Mouse (Mus musculus): ENCODE measurements around the gene Kctd19. TPM values are rescaled to one million over a fixed set of nuclear protein-coding genes. Genes with fewer than 3 reads are reported as not detected.

Kctd19 gene
- polyA plus RNA-seq (2016; fragmentation: Nextera tagmentation; extraction: Ambion mirVana), result not detected in 2 replicates

DNA sequence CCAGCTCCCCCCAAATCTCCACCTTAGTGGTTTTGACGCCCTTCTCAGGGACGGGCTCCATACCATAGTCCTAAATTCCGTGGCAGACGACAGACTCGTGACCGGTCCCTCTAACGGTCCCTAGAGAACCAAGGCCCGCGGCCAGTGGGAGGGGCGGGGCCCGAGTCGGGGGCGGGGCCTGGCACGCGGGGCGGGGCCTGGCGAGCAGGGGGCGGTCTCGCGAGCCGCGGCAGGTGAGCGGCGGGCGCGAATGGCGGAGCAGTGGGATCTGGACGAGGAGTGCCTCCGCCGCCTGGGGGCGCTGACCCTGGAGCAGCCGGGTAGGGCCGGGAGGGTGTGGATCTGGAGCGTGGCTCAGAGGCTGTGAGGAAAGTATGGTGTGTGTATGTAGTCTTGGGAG lies at the start of gene Kctd19, which contains the start of gene Lrrc36:
Gene Kctd19 (minus strand): TSS at position 112 of the 400 bp plus-strand sequence.
Gene Lrrc36 (plus strand): TSS at position 181 of the 400 bp plus-strand sequence.
- Histone ChIP-seq H3K36me3 (no peaks in the 10 kb centered on the region), H3K4me1 (peaks cover 7% of the 10 kb centered on the region), H3K27me3 (ENCODE audit: insufficient read depth, poor library complexity, severe bottlenecking) (peaks cover 34% of the 10 kb centered on the region), H3K9me3 (no peaks in the 10 kb centered on the region), H3K27ac (no peak within 1 kb of the TSS), H3K4me3 (peak within 1 kb of the TSS; percentile 57)
- peak; percentile 85 for DNase-seq (ENCODE audit: low spot score)
- WGBS, result 2% methylated on average over 34 of the region's 34 CpGs

GRCm38 (mm10) chr8:105461085-105461803 lies 47.9 kb upstream of the Kctd19 start:
- Histone ChIP-seq H3K36me3 (no peaks in the 10 kb centered on the region), H3K9me3 (no peaks in the 10 kb centered on the region), H3K27me3 (ENCODE audit: insufficient read depth, poor library complexity, severe bottlenecking) (0 out of 2 replicates have a peak, but pooled peaks cover 5% of the 10 kb centered on the region), H3K27ac (no peak overlapping the region), H3K4me1 (peaks cover 11% of the 10 kb centered on the region), H3K4me3 (no peak overlapping the region)
- 63% methylated on average over 13 of the region's 13 CpGs for WGBS
- no peak for DNase-seq (ENCODE audit: low spot score)

- 56% methylated on average over 10 of the region's 10 CpGs for WGBS
- H3K36me3 ChIP-seq, result no peaks in the 10 kb centered on the region
Observed at GRCm38 (mm10) chr8:105455218-105455617, 41.9 kb upstream of the Kctd19 start.

GRCm38 (mm10) chr8:105454088-105454487 lies 40.8 kb upstream of the Kctd19 start:
- Histone ChIP-seq H3K27ac (no peak overlapping the region), H3K36me3 (no peaks in the 10 kb centered on the region), H3K4me3 (no peak overlapping the region), H3K27me3 (ENCODE audit: insufficient read depth, poor library complexity, severe bottlenecking) (no peaks in the 10 kb centered on the region), H3K4me1 (peaks cover 3% of the 10 kb centered on the region), H3K9me3 (no peaks in the 10 kb centered on the region)
- 67% methylated on average over 5 of the region's 5 CpGs for WGBS
- DNase-seq (ENCODE audit: low spot score), result no peak

More at GRCm38 (mm10) chr8:105455218-105455617, 41.9 kb upstream of the Kctd19 start:
- H3K27me3 ChIP-seq (ENCODE audit: insufficient read depth, poor library complexity, severe bottlenecking), result no peaks in the 10 kb centered on the region
- no peak for DNase-seq (ENCODE audit: low spot score)
- peaks cover 3% of the 10 kb centered on the region for H3K4me1 ChIP-seq
- no peaks in the 10 kb centered on the region for H3K9me3 ChIP-seq
- no peak overlapping the region for H3K4me3 ChIP-seq
- no peak overlapping the region for H3K27ac ChIP-seq

DNA sequence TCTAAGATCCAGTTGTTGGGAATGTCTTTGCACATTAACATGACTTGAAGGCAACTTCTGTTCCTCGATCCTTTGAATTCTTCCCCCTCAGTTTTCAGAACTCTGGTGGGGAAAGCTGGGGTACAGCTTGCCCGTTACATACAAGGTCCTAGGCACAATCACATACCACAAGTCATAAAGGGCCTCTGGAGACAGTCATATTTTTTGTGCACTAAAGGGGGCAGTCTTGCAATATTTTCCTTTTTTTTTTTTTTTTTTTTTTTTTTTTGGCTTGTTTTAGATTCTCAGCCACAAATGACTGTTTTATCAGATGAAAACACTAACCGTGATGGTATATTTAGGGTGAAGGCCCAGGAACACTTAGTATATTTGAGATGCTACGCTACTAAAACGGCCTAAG lies 40.0 kb upstream of the Kctd19 start:
- Histone ChIP-seq H3K4me3 (no peak overlapping the region), H3K36me3 (no peaks in the 10 kb centered on the region)
- WGBS, result 71% methylated on average over 5 of the region's 5 CpGs

DNA sequence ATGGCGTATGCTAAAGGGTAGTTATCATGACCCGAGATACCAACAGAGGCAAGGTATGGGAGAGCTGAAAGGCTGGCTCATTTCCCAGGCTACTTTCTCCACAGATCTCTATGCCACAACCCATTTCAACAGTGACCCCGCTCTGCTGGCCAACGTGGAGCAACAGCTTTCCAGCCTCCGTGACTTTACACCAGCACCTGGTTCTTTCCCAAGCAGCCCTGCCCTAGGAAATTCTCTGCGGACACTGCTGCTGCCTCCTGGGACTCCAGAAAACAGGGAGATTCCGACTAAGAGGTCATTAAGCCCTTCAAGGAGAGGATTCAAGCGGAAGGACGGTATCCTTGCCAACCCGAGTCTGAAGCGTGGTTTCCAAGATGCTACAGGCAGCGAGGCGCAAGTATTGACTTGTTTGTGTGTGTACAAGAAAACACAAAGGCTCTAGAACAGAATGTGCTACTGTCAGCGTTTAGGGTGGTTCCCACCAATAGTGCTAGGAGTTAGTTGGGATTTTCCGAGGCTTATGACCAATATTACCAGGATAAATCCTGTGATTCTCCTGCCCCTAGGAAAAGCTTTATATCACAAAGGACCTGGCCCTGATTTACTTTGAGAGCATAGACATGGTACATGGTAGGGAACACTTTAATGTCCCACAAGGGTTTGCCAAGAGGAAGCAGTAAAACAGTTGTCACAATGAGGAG lies 38.8 kb upstream of the Kctd19 start:
- H3K9me3 ChIP-seq, result no peaks in the 10 kb centered on the region
- no peaks in the 10 kb centered on the region for H3K27me3 ChIP-seq (ENCODE audit: insufficient read depth, poor library complexity, severe bottlenecking)
- no peak overlapping the region for H3K4me3 ChIP-seq
- H3K36me3 ChIP-seq, result no peaks in the 10 kb centered on the region
- H3K27ac ChIP-seq, result no peak overlapping the region
- H3K4me1 ChIP-seq, result no peaks in the 10 kb centered on the region; the same call in 1 of the 2 replicates
- peak; percentile 61 for DNase-seq (ENCODE audit: low spot score)
- WGBS, result 62% methylated on average over 15 of the region's 15 CpGs

More for the DNA sequence above, 40.0 kb upstream of the Kctd19 start:
- DNase-seq (ENCODE audit: low spot score), result no peak
- Histone ChIP-seq H3K9me3 (no peaks in the 10 kb centered on the region), H3K27me3 (ENCODE audit: insufficient read depth, poor library complexity, severe bottlenecking) (no peaks in the 10 kb centered on the region), H3K27ac (no peak overlapping the region), H3K4me1 (peaks cover 3% of the 10 kb centered on the region)

DNA sequence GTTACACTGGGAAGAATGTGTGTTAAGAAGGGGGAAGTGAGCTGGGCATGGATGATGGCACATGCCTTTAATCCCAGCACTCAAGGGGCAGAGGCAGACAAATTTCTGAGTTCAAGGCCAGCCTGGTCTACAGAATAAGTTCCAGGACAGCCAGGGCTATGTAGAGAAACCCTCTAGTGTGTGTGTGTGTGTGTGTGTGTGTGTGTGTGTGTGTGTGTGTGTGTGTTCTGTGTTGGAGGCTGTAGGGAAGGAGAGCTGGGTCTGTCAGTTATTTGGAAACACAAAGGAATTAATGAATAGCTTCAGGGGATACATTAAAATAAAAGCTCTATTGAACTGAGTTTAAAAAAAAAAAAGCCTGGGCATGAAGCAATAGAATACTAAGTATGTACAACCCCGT lies 37.7 kb upstream of the Kctd19 start:
- H3K4me3 ChIP-seq, result no peak overlapping the region
- H3K36me3 ChIP-seq, result no peaks in the 10 kb centered on the region
- peaks cover 3% of the 10 kb centered on the region; the same call in 1 of the 2 replicates for H3K4me1 ChIP-seq
- WGBS, result 76% methylated on average over 1 of the region's 1 CpGs
- no peaks in the 10 kb centered on the region for H3K9me3 ChIP-seq
- H3K27ac ChIP-seq, result no peak overlapping the region
- DNase-seq (ENCODE audit: low spot score), result peak; percentile 42
- H3K27me3 ChIP-seq (ENCODE audit: insufficient read depth, poor library complexity, severe bottlenecking), result no peaks in the 10 kb centered on the region

DNA sequence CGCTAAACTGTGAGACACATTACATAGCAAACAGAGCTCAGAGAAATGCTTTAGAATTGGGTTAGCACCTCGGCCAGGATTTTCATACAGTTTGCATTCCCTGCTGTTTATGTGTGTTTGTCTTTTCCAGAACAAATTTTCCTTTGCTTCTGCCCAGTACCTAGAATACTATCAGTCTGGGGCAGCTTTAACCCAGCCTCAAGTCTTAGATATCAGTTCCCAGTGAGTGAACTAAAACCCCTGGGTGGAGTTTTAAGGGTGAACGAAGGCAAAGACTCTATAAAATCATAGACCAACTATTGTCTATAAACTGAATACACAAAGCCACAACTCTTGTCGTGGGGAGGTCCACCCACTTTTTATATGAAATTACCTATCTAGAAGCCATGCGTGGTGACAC lies 35.3 kb upstream of the Kctd19 start:
- H3K27ac ChIP-seq, result no peak overlapping the region
- no peak for DNase-seq (ENCODE audit: low spot score)
- no peaks in the 10 kb centered on the region for H3K36me3 ChIP-seq
- 80% methylated on average over 5 of the region's 5 CpGs for WGBS
- no peaks in the 10 kb centered on the region for H3K9me3 ChIP-seq
- peaks cover 10% of the 10 kb centered on the region; the same call in 1 of the 2 replicates for H3K4me1 ChIP-seq
- H3K27me3 ChIP-seq (ENCODE audit: insufficient read depth, poor library complexity, severe bottlenecking), result no peaks in the 10 kb centered on the region; the same call in 1 of the 2 replicates
- no peak overlapping the region for H3K4me3 ChIP-seq

DNA sequence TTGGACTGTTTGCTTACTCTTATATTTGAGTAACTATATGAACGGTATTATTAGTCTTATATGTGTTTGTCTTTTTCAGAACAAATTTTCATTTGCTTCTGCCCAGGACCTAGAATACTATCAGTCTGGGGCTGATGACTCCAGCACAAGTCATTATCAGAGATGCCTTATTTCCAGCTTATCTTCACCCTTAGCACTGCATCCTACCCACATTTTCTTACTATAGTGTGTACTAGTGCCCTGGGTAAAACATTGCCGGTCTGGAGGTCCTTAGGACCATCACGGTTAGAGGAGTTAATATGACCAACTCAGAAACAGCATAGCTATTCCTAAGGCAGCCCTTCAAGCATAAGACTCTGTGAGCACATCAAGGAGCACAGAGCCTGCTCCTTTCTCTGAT lies 34.9 kb upstream of the Kctd19 start:
- no peaks in the 10 kb centered on the region for H3K9me3 ChIP-seq
- no peak for DNase-seq (ENCODE audit: low spot score)
- no peak overlapping the region for H3K27ac ChIP-seq
- H3K4me3 ChIP-seq, result no peak overlapping the region
- WGBS, result 84% methylated on average over 3 of the region's 3 CpGs
- peaks cover 10% of the 10 kb centered on the region; the same call in 1 of the 2 replicates for H3K4me1 ChIP-seq
- H3K36me3 ChIP-seq, result no peaks in the 10 kb centered on the region
- H3K27me3 ChIP-seq (ENCODE audit: insufficient read depth, poor library complexity, severe bottlenecking), result no peaks in the 10 kb centered on the region; the same call in 1 of the 2 replicates

- peaks cover 10% of the 10 kb centered on the region; the same call in 1 of the 2 replicates for H3K4me1 ChIP-seq
- no peak for DNase-seq (ENCODE audit: low spot score)
- peaks cover 9% of the 10 kb centered on the region for H3K27me3 ChIP-seq (ENCODE audit: insufficient read depth, poor library complexity, severe bottlenecking)
- no peaks in the 10 kb centered on the region for H3K36me3 ChIP-seq
- H3K9me3 ChIP-seq, result no peaks in the 10 kb centered on the region
- no peak overlapping the region for H3K4me3 ChIP-seq
- WGBS, result 33% methylated on average over 4 of the region's 4 CpGs
- H3K27ac ChIP-seq, result no peak overlapping the region
Observed at GRCm38 (mm10) chr8:105446127-105446552, 32.8 kb upstream of the Kctd19 start.

DNA sequence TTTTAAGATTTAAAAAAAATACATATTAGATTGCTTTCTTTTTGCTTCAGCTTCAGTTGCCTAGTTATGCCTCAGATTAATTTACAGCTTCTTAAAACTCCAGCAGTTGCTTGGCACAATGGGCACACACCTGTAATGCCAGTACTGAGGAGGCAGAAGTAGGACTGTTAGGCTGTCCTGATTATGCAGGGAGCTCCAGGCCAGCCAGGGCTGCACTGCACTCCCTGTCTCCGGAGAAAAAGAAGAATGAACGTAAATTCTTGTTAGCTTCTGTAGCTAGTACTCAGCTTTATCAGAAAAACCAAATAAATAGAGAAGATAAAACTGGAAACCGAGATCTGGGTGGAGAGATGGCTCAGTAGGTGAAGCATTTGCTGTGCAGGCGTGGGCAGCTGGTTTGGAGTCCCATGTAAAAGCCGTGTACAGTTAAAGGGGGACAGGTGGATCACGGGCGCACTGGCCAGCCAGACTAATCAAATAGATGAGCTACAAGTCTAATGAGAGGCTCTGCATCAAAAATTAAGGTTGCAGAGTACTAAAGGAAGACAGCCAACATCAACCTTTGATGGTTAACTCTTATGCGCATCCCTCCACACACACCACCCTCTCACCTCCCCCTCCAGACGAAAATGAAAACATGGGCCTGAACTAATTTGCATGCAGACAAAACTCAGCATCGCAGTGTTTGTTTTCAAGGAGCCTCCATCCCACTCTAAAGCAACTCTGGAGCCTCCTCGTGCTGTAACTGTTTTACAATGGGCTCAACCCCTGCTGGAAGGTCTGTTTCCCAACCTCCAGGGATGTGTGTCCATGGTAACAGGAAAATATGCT lies 32.2 kb upstream of the Kctd19 start:
- Histone ChIP-seq H3K27me3 (ENCODE audit: insufficient read depth, poor library complexity, severe bottlenecking) (peaks cover 9% of the 10 kb centered on the region), H3K4me3 (no peak overlapping the region), H3K36me3 (no peaks in the 10 kb centered on the region), H3K4me1 (peaks cover 10% of the 10 kb centered on the region; the same call in 1 of the 2 replicates), H3K9me3 (no peaks in the 10 kb centered on the region), H3K27ac (no peak overlapping the region)
- no peak for DNase-seq (ENCODE audit: low spot score)
- WGBS, result 35% methylated on average over 11 of the region's 11 CpGs

DNA sequence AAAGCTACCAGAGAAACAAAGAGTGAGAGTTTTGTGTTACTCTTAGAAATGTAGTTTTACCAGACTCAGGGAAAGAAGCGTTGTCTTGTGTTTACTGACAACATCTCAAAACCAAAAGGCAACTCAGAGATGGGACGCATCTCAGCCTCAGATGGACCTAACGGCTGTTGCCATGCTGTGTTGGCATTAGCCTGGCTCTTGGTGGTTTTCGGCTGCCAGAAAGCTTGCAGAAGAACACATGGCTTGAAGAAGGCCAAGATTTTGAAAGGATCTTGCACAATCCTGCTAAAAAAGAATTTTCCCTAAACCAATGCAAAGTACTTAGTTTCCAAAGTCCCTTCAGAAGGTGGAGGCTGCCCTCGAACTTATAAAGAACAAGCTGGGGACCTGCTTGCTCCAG lies 29.4 kb upstream of the Kctd19 start:
- Histone ChIP-seq H3K4me3 (no peak overlapping the region), H3K9me3 (no peaks in the 10 kb centered on the region), H3K36me3 (no peaks in the 10 kb centered on the region), H3K27me3 (ENCODE audit: insufficient read depth, poor library complexity, severe bottlenecking) (peaks cover 9% of the 10 kb centered on the region), H3K4me1 (peaks cover 11% of the 10 kb centered on the region; the same call in 1 of the 2 replicates), H3K27ac (no peak overlapping the region)
- DNase-seq (ENCODE audit: low spot score), result no peak
- 89% methylated on average over 5 of the region's 5 CpGs for WGBS

All from heart, embryonic 10.5 days (tissue).